Mouse (Mus musculus) stomach, embryonic 16.5 days (tissue): ENCODE measurements at regions not wholly inside any gene's neighbourhood (a gene's known extent, or its start where the extent isn't known, plus 50 kb on each side); places are given as distances from the start of the nearest gene placed in this dataset.

Experiments
- ATAC-seq: fragments of 200-750 bp; cut with Nextera tagmentation; 2 replicates; pipeline ENCODE4 v1.8.0; 2017; ENCODE audit warnings: moderate number of reproducible peaks, moderate TSS enrichment; ENCODE audit not compliant: insufficient read depth, low FRiP score
- H3K27ac ChIP-seq: fragments of 300-500 bp; sonication (generic); 2 replicates; pipeline ENCODE4 v1.5.1; 2014; ENCODE audit warnings: low read length
- H3K27me3 ChIP-seq: fragments of 300-500 bp; sonication (generic); 2 replicates; pipeline ENCODE4 v1.6.1; 2014; ENCODE audit warnings: low read length, control low read depth, mixed read lengths; ENCODE audit not compliant: control insufficient read depth, insufficient read depth
- H3K36me3 ChIP-seq: fragments of 300-500 bp; sonication (generic); 2 replicates; pipeline ENCODE4 v1.6.1; 2014; ENCODE audit warnings: low read length; ENCODE audit not compliant: control insufficient read depth, insufficient read depth
- H3K4me1 ChIP-seq: fragments of 300-500 bp; sonication (generic); 2 replicates; pipeline ENCODE4 v1.6.1; 2014; ENCODE audit warnings: low read length, control low read depth, mixed read lengths; ENCODE audit not compliant: control insufficient read depth, insufficient read depth
- H3K4me2 ChIP-seq: fragments of 300-500 bp; sonication (generic); 2 replicates; pipeline ENCODE4 v1.6.1; 2014; ENCODE audit warnings: low read depth, low read length, mixed read lengths
- H3K4me3 ChIP-seq: fragments of 300-500 bp; sonication (generic); replicated peaks from 2 replicates; pipeline ENCODE4 v1.5.1; 2014; ENCODE audit warnings: mild to moderate bottlenecking, low read length
- H3K9ac ChIP-seq: fragments of 300-500 bp; sonication (generic); 2 replicates; pipeline ENCODE4 v1.6.1; 2014; ENCODE audit warnings: low read length
- H3K9me3 ChIP-seq: fragments of 300-500 bp; sonication (generic); replicated peaks from 2 replicates; pipeline ENCODE4 v1.6.1; 2016; ENCODE audit warnings: low read length, control low read depth; ENCODE audit not compliant: control insufficient read depth
- WGBS: fragments of 180-500 bp; shearing (Covaris S2); extraction: QIAGEN DNeasy Blood & Tissue Kit; methylation state at CpG from one replicate; pipeline ENCODE4 v1.1.7; 2014; 5-methylcytosine and 5-hydroxymethylcytosine counted together

DNA sequence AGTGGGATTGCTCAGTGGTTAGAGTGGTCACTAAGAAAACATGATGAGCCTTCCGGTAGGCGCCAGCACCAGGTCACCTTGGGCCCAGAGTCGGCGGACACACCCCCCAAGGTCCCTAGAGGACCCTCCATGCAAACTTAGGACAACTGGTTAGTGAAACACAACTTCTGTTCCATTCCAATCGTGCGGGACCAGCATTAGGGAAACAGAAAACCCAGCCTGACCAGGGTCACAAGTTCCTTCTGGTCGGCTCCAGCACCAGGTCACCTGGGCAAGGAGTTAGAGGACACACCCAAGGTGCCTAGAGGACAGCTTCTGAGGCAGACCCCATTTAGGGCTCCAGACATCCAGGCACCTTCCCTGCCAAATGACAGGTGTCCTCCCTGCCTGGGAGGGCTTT lies 109.4 kb upstream of the Mvb12b start:
- Histone ChIP-seq H3K9me3 (no peaks in the 10 kb centered on the region), H3K4me2 (no peak overlapping the region), H3K4me3 (no peak overlapping the region), H3K27ac (no peak overlapping the region), H3K36me3 (no peaks in the 10 kb centered on the region), H3K4me1 (no peaks in the 10 kb centered on the region), H3K27me3 (no peaks in the 10 kb centered on the region), H3K9ac (no peak overlapping the region)
- 94% methylated on average over 7 of the region's 7 CpGs for WGBS
- ATAC-seq, result no peak

DNA sequence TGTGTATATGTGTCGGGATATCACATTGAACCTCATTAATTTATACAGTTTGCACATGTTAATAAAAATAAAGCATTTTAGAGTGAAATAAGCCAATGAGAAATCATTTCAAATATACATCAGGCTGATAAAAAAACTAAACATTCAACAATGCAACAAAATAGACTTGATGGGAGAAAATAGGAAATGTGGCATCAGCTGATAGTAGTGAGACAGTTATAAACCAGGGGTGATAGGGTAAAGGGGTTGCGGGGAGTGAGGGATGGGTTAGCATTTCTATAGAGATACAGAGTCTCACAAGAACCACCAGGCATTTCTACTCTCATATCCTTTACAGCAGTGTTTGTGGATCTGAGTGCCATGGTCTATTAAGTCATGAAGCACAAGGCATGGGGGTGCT lies 108.6 kb upstream of the Mvb12b start:
- Histone ChIP-seq H3K27ac (no peak overlapping the region), H3K36me3 (no peaks in the 10 kb centered on the region), H3K27me3 (no peaks in the 10 kb centered on the region), H3K4me1 (no peaks in the 10 kb centered on the region), H3K9ac (no peak overlapping the region), H3K9me3 (no peaks in the 10 kb centered on the region), H3K4me2 (no peak overlapping the region), H3K4me3 (no peak overlapping the region)
- no peak for ATAC-seq
- WGBS, result 90% methylated on average over 2 of the region's 2 CpGs

DNA sequence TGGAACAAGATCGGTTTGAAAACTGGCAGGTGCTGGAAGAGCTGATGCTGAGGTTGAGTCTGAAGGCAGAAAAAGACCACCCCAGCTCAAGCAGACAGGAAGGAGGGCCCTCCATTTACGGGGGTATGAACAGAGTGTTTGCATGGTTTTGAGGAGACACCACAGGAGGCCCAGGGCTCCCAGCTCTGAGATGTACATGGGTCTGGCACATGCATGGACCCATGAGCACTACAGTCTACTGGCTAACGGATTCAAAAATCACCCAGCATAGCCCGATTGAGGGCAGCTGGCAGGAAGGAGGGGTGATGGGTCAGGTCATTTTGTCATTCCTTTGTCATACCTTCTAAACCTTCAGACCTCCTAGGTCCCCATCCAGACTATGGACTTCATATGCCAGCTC lies 103.6 kb upstream of the Mvb12b start:
- no peak for ATAC-seq
- Histone ChIP-seq H3K4me3 (no peak overlapping the region), H3K27ac (no peak overlapping the region), H3K9ac (no peak overlapping the region), H3K9me3 (no peaks in the 10 kb centered on the region), H3K4me1 (no peaks in the 10 kb centered on the region), H3K4me2 (no peak overlapping the region), H3K27me3 (no peaks in the 10 kb centered on the region), H3K36me3 (no peaks in the 10 kb centered on the region)
- WGBS, result 85% methylated on average over 4 of the region's 4 CpGs

DNA sequence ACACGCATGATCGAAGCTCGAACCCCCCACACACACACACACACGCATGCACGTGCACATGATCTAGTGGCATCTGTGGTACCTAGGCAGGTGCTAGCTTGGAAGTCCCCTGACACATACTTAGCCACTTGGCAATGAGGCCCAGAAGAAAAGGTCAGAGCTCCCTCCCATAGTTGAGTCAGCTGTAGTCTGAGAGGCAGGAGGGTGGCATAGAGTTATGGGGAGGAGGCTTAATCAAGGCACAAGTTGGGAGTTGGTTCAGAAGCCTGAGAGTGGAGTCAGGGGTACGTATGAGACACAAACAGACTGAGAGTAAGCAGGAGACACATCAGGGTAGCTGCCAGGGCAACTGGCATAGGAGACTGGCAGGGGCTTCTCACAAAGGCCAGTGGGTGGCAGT lies 103.0 kb upstream of the Mvb12b start:
- no peaks in the 10 kb centered on the region for H3K4me1 ChIP-seq
- no peak overlapping the region for H3K27ac ChIP-seq
- no peaks in the 10 kb centered on the region for H3K9me3 ChIP-seq
- no peaks in the 10 kb centered on the region for H3K27me3 ChIP-seq
- H3K9ac ChIP-seq, result no peak overlapping the region
- no peak for ATAC-seq
- 94% methylated on average over 6 of the region's 6 CpGs for WGBS
- H3K36me3 ChIP-seq, result no peaks in the 10 kb centered on the region
- no peak overlapping the region for H3K4me3 ChIP-seq
- no peak overlapping the region for H3K4me2 ChIP-seq

DNA sequence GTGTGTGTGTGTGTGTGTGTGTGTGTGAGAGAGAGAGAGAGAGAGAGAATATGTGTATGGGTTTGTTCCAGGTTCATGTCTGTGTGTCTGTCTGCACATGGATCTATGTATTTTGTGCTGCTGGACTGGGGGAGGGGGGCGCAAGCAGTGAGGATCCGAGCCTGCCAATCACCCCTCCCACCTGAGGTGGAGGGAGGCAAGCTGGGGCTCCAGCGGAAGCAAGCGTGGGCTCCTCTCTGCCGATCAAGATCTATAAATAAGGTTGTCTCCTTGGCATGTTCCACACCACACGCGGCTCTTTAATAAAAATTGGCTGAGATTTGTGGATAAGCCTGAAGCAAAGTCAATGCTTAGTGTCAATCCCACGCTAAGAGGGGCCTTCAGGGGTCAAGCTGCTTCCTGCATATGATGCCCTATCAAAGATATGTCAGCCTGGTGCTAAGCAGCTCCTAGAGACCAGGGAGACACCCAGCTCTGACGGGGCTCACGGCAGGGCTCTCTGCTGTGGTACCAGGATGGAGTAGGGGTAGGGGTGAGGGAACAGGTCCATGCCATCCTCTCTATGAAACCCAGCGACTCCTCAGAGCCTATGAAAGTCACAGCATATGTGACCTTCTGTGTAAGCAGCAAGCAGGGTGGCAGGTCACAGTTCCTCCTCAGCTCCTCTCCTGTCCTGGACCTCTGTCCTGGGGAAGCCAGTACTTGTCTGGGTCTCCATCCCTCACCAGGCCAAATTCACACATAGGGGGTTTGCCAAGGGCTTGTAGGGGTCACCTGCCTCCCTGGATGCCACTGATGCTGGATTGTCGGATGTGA lies 102.0 kb upstream of the Mvb12b start:
- ATAC-seq, result no peak
- Histone ChIP-seq H3K4me1 (no peaks in the 10 kb centered on the region), H3K4me3 (no peak overlapping the region), H3K4me2 (no peak overlapping the region), H3K27me3 (no peaks in the 10 kb centered on the region), H3K27ac (no peak overlapping the region), H3K9me3 (no peaks in the 10 kb centered on the region), H3K9ac (no peak overlapping the region), H3K36me3 (no peaks in the 10 kb centered on the region)
- 63% methylated on average over 12 of the region's 12 CpGs for WGBS

DNA sequence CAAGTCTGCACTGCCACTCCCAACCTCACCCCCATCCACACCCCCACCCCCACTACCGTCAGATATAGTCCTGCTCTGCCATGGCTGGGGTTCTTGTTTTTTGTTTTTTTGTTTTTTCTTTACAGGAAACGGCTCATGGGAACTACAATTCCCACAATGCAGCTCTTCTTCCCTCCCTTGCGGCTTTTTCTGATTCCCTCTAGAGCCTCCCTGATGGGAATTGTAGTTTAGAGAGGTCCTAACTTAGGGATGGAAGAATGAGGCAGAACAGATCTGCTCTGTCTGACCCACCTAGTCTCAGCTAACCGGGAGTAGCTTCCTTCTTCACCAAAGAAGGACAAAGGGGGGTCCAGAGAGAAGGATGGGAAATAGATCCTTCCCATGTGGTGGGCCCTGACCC lies 98.7 kb upstream of the Mvb12b start:
- WGBS, result 22% methylated on average over 4 of the region's 4 CpGs
- no peak overlapping the region for H3K4me3 ChIP-seq
- no peaks in the 10 kb centered on the region for H3K27me3 ChIP-seq
- H3K4me2 ChIP-seq, result no peak overlapping the region; the same call in 1 of the 2 replicates
- no peak overlapping the region for H3K27ac ChIP-seq
- no peaks in the 10 kb centered on the region for H3K9me3 ChIP-seq
- H3K4me1 ChIP-seq, result no peaks in the 10 kb centered on the region
- H3K36me3 ChIP-seq, result no peaks in the 10 kb centered on the region
- no peak overlapping the region for H3K9ac ChIP-seq
- no peak for ATAC-seq

DNA sequence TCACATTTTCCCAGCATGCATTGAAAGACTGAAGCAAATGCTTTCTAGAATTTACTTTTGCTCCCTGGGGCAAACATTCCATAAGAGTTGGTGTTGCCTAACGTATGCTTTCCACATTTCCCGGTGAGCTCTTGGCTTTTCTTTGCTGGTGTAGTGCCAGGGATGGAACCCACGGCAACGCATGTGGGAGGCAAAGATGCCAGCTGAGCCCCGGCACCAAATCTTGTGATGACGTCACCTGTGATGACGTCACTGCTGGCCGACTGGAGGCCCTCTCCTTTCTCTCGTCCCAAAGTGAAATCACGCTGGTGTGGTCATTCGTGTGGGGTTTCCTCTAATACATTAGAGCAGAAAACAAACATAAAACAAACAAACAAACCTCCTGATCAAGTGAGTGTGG lies 97.6 kb upstream of the Mvb12b start:
- Histone ChIP-seq H3K36me3 (no peaks in the 10 kb centered on the region), H3K9ac (no peak overlapping the region), H3K4me3 (no peak overlapping the region), H3K4me1 (no peaks in the 10 kb centered on the region), H3K9me3 (no peaks in the 10 kb centered on the region), H3K4me2 (no peak overlapping the region), H3K27ac (no peak overlapping the region), H3K27me3 (no peaks in the 10 kb centered on the region)
- ATAC-seq, result no peak
- WGBS, result 76% methylated on average over 11 of the region's 11 CpGs

DNA sequence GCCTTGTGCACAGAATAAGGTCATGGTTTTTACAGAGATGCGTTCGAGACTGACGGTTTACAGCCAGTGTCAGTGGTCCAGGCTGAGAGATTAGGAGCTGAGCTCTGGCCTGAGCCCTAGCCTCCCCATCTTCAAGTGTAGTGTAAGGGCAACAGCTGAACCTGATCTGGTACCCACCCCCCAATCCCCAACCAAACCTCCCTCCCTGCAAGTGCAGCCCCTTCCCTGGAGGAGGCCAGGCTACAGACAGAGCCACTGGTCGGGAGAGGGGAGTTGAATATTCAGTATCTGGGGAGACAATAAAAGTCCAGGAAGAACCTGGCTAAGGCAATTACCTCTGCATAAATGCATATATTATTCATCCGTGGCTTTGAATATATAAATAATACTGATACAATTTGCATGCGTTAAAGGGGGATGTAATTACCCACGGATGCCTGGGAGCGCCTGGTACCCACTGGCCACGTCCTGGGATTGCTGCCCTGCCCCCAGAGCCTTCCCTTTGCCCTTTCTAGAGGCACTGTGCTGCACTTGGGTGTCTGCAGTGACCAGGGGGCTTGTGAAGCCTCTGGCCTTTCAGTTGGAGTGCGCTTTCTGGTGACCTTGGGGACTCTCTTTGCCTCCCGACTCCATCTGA lies 95.5 kb upstream of the Mvb12b start:
- no peak for ATAC-seq
- no peak overlapping the region for H3K4me3 ChIP-seq
- no peaks in the 10 kb centered on the region for H3K9me3 ChIP-seq
- no peak overlapping the region for H3K4me2 ChIP-seq
- H3K27me3 ChIP-seq, result no peaks in the 10 kb centered on the region
- 48% methylated on average over 11 of the region's 11 CpGs for WGBS
- no peaks in the 10 kb centered on the region for H3K36me3 ChIP-seq
- no peak overlapping the region for H3K9ac ChIP-seq
- H3K4me1 ChIP-seq, result no peaks in the 10 kb centered on the region
- no peak overlapping the region for H3K27ac ChIP-seq

DNA sequence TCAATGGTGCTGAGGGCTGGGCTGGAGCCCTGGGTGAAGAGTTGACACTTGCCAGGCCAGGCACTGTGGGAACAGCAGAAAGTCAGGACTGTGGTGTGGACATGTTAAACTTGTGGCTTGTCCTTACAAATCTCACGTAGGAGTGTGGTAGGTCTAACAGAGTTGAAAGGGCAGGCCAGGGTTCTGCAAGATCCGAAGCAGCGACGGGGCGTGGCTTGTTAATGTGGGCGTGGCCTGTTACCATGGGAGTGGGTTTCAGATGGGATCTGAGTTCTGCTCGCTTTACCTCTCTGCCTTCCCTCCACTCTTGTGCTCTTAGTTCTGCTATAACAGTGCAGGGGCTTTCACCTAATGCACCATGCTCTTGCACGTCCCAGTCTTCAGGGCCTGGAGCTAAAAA lies 94.2 kb upstream of the Mvb12b start:
- no peaks in the 10 kb centered on the region for H3K27me3 ChIP-seq
- 42% methylated on average over 8 of the region's 8 CpGs for WGBS
- H3K9ac ChIP-seq, result no peak overlapping the region
- no peak overlapping the region for H3K4me3 ChIP-seq
- no peak overlapping the region for H3K4me2 ChIP-seq
- ATAC-seq, result no peak
- no peak overlapping the region for H3K27ac ChIP-seq
- H3K36me3 ChIP-seq, result no peaks in the 10 kb centered on the region
- no peaks in the 10 kb centered on the region for H3K9me3 ChIP-seq
- no peaks in the 10 kb centered on the region for H3K4me1 ChIP-seq
